Comparison of ENCODE assay signal across 26 mouse cellular contexts in the genomic region with DNA sequence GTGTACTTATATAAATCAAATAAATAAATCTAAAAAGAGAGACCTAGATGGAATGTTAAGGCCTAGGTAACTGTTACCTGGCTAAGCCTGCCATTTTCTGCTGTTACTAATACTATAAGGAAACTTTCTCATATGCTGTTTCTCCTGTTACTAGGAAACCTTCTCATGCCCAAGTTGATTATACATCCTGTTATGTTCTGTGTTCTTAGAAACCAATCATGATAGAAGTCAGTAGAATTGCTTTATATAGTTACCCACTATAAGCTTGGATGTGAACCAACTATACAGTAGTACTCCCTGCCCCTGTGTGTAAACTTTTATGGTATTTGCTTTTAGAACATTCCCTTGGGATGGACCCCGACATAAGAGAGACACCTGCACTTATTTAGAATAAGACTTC. TPM values are rescaled to one million over a fixed set of nuclear protein-coding genes. Genes with fewer than 3 reads are reported as not detected.
DNase-seq lines count a peak whose midpoint lies in the region; ATAC-seq and TF ChIP-seq lines count a peak whose summit lies in the region.
"Had no signal": no experiment of that assay in that cellular context is flagged by ENCODE, and none has a peak within 500 bp of the region (broad histone marks: within the 10 kb centered on the region; RNA-seq: fewer than 3 reads in every experiment).

No protein-coding gene starts in this region.

- no peak overlapping the region for H3K4me2 ChIP-seq in midbrain, embryonic 11.5 days
- H3K4me2 ChIP-seq in midbrain, postnatal 0 days (ENCODE audit: low read depth, low read length, poor library complexity, severe bottlenecking) = no peak overlapping the region
- H3K4me2 ChIP-seq in liver, postnatal 0 days (ENCODE audit: low read depth, low read length) = no peak overlapping the region
- H3K4me2 ChIP-seq: embryonic facial prominence, embryonic 13.5 days; embryonic facial prominence, embryonic 15.5 days; forebrain, embryonic 13.5 days; forebrain, embryonic 15.5 days had no signal

- 89% methylated on average over 1 of the region's 1 CpGs for WGBS in midbrain, embryonic 11.5 days
- 88% methylated on average over 1 of the region's 1 CpGs for WGBS in midbrain, postnatal 0 days
- WGBS in large intestine, adult 2 months = 20% methylated on average over 1 of the region's 1 CpGs
- 43% methylated on average over 1 of the region's 1 CpGs for WGBS in lung, adult 2 months
- 67% methylated on average over 1 of the region's 1 CpGs for WGBS in liver, postnatal 0 days (ENCODE audit: insufficient replicate concordance)

- H3K36me3 ChIP-seq in midbrain, embryonic 11.5 days (ENCODE audit: control insufficient read depth, insufficient read depth, low read length) = no peaks in the 10 kb centered on the region
- no peaks in the 10 kb centered on the region for H3K36me3 ChIP-seq in midbrain, postnatal 0 days (ENCODE audit: insufficient read depth, low read length)
- peaks cover 7% of the 10 kb centered on the region; the same call in 1 of the 2 replicates for H3K36me3 ChIP-seq in liver, postnatal 0 days (replicated peaks; ENCODE audit: insufficient read depth, low read length)
- H3K36me3 ChIP-seq: embryonic facial prominence, embryonic 13.5 days; embryonic facial prominence, embryonic 15.5 days; forebrain, embryonic 15.5 days; G1E had no signal

- DNase-seq in midbrain, embryonic 11.5 days (ENCODE audit: low spot score, missing footprints) = peak; percentile 39
- no peak for DNase-seq in midbrain, postnatal 0 days (ENCODE audit: low spot score)
- peak; percentile 64 for DNase-seq in large intestine, adult 2 months (ENCODE audit: low read depth, low spot score)
- DNase-seq in lung, adult 2 months = no peak
- DNase-seq in liver, postnatal 0 days = no peak
- DNase-seq: adrenal gland, adult 2 months; adrenal gland, postnatal 10 days; adrenal gland, postnatal 25 days; B cell, adult 2 months; cerebellum, adult 11 months; cerebellum, adult 18-20 months; cerebellum, adult 8-10 months; cerebellum, adult 9-11 months; cerebellum, postnatal 14 days; cerebellum, postnatal 36 days; embryo, embryonic 11 days; forebrain, postnatal 0 days had no signal

- no peak overlapping the region for H3K27ac ChIP-seq in midbrain, embryonic 11.5 days (ENCODE audit: low read depth, low read length)
- no peak overlapping the region for H3K27ac ChIP-seq in midbrain, postnatal 0 days (ENCODE audit: low read depth, low read length)
- H3K27ac ChIP-seq in liver, postnatal 0 days (ENCODE audit: low read depth) = no peak overlapping the region
- H3K27ac ChIP-seq: embryonic facial prominence, embryonic 13.5 days; embryonic facial prominence, embryonic 15.5 days; forebrain, embryonic 13.5 days; forebrain, embryonic 15.5 days had no signal

- no peak overlapping the region for H3K4me3 ChIP-seq in midbrain, embryonic 11.5 days (ENCODE audit: low read depth, low read length)
- H3K4me3 ChIP-seq in midbrain, postnatal 0 days (ENCODE audit: low read depth, low read length) = no peak overlapping the region
- H3K4me3 ChIP-seq in lung, adult 2 months (replicated peaks; ENCODE audit: extremely low read depth, low read depth, low read length) = no peak overlapping the region
- H3K4me3 ChIP-seq in liver, postnatal 0 days (ENCODE audit: low read depth, low read length) = no peak overlapping the region
- H3K4me3 ChIP-seq: embryonic facial prominence, embryonic 13.5 days; embryonic facial prominence, embryonic 15.5 days; erythroblast, embryonic 14.5 days; forebrain, embryonic 13.5 days; forebrain, embryonic 15.5 days had no signal

- no peak overlapping the region for H3K9ac ChIP-seq in midbrain, embryonic 11.5 days (ENCODE audit: low read length)
- H3K9ac ChIP-seq in midbrain, postnatal 0 days (replicated peaks; ENCODE audit: low read length, poor library complexity, severe bottlenecking) = no peak overlapping the region
- no peak overlapping the region for H3K9ac ChIP-seq in liver, postnatal 0 days (replicated peaks)
- H3K9ac ChIP-seq: embryonic facial prominence, embryonic 13.5 days; embryonic facial prominence, embryonic 15.5 days; forebrain, embryonic 13.5 days; forebrain, embryonic 15.5 days; forebrain, postnatal 0 days had no signal

- ATAC-seq in midbrain, embryonic 11.5 days (ENCODE audit: low FRiP score) = no peak
- ATAC-seq in midbrain, postnatal 0 days (ENCODE audit: low FRiP score) = no peak
- peak; percentile 69 for ATAC-seq in activated CD4-positive, CD25-positive, alpha-beta regulatory T cell, adult 4 months
- no peak for ATAC-seq in liver, postnatal 0 days
- ATAC-seq: forebrain, embryonic 13.5 days; forebrain, embryonic 15.5 days; forebrain, postnatal 0 days; Patski had no signal

- H3K4me1 ChIP-seq in midbrain, embryonic 11.5 days (ENCODE audit: control insufficient read depth, insufficient read depth, low read length) = peaks cover 6% of the 10 kb centered on the region
- H3K4me1 ChIP-seq in midbrain, postnatal 0 days (ENCODE audit: insufficient read depth, low read length) = 0 out of 2 replicates have a peak, but pooled peaks cover under 1% of the 10 kb centered on the region
- no peaks in the 10 kb centered on the region for H3K4me1 ChIP-seq in lung, adult 2 months (ENCODE audit: control insufficient read depth, insufficient read depth, low read length)
- H3K4me1 ChIP-seq in liver, postnatal 0 days (ENCODE audit: insufficient read depth) = no peaks in the 10 kb centered on the region

- no peak for TF ChIP-seq POLR2A in lung, adult 2 months (IDR thresholded peaks at IDR 0.05; ENCODE audit: borderline replicate concordance, extremely low read depth, low read depth, low read length)

- TF ChIP-seq EP300 in liver, postnatal 0 days (IDR thresholded peaks at IDR 0.05; ENCODE audit: low read depth) = no peak

- H3K9me3 ChIP-seq in midbrain, embryonic 11.5 days (ENCODE audit: control insufficient read depth, low read length) = no peaks in the 10 kb centered on the region
- H3K9me3 ChIP-seq in midbrain, postnatal 0 days (ENCODE audit: low read length) = no peaks in the 10 kb centered on the region
- no peaks in the 10 kb centered on the region for H3K9me3 ChIP-seq in liver, postnatal 0 days (ENCODE audit: low read length)
- H3K9me3 ChIP-seq: embryonic facial prominence, embryonic 13.5 days; embryonic facial prominence, embryonic 15.5 days; forebrain, embryonic 13.5 days; forebrain, embryonic 15.5 days; G1E had no signal

- no peaks in the 10 kb centered on the region for H3K27me3 ChIP-seq in midbrain, embryonic 11.5 days (ENCODE audit: control insufficient read depth, insufficient read depth, low read length)
- H3K27me3 ChIP-seq in midbrain, postnatal 0 days (ENCODE audit: insufficient read depth, low read length) = no peaks in the 10 kb centered on the region
- H3K27me3 ChIP-seq in liver, postnatal 0 days (ENCODE audit: insufficient read depth, low read length) = no peaks in the 10 kb centered on the region
- H3K27me3 ChIP-seq: CH12.LX; embryonic facial prominence, embryonic 15.5 days; forebrain, embryonic 13.5 days; forebrain, embryonic 15.5 days had no signal

- no peak for TF ChIP-seq CTCF in midbrain, postnatal 0 days (IDR thresholded peaks at IDR 0.05)
- no peak for TF ChIP-seq CTCF in lung, adult 2 months (IDR thresholded peaks at IDR 0.05; ENCODE audit: insufficient read depth, low read length)
- TF ChIP-seq CTCF in liver, postnatal 0 days (IDR thresholded peaks at IDR 0.05; ENCODE audit: low read depth) = no peak

RNA-seq across cellular contexts. Expression of gene Traf1, which starts 26.0 kb away (rescaled TPM):
- 0.32 and 0.34 TPM in 2 replicates for polyA plus RNA-seq in midbrain, embryonic 11.5 days (2014; fragmentation: Nextera tagmentation; extraction: Ambion mirVana)
- 1.4 and 2.2 TPM in 2 replicates for total RNA-seq in midbrain, postnatal 0 days (2014; rRNA removed)
- polyA plus RNA-seq in midbrain, postnatal 0 days (2015; fragmentation: Nextera tagmentation; extraction: Ambion mirVana) = 2.8 and 3.0 TPM in 2 replicates
- polyA plus RNA-seq in activated CD4-positive, CD25-positive, alpha-beta regulatory T cell, adult 4 months (2017; shearing (Covaris generic)) = 100 to 1,000 TPM; 213 to 237 TPM
- polyA plus RNA-seq in large intestine, adult 2 months (2012; rRNA removed) = 9.2 TPM in 2 replicates
- polyA plus RNA-seq in lung, adult 2 months (2012; rRNA removed) = 52.3 and 59.6 TPM in 2 replicates
- polyA plus RNA-seq in liver, postnatal 0 days (2015; fragmentation: Nextera tagmentation; extraction: Ambion mirVana) = 0.34 and 0.43 TPM in 2 replicates
- polyA plus RNA-seq: erythroblast, embryonic 14.5 days; G1E had no signal

Comparison
In these comparisons a context has a peak if more than half of its experiments do, and no peak if none do; other contexts are left out.
1. DNase-seq: peak in midbrain, embryonic 11.5 days (single experiment) and large intestine, adult 2 months (single experiment); none in midbrain, postnatal 0 days (single experiment), lung, adult 2 months (single experiment) and liver, postnatal 0 days (single experiment).